Mouse (Mus musculus) cerebellum, postnatal 4 days (tissue): ENCODE data around the gene Aff2.

Experiments used
- DNase-seq, 2 experiments: peaks; one replicate each; pipeline ENCODE4 v3.0.0; 2022; ENCODE audit warnings: low spot score in 2 of 2, mixed read lengths in 1 of 2

The Aff2 gene

DNA sequence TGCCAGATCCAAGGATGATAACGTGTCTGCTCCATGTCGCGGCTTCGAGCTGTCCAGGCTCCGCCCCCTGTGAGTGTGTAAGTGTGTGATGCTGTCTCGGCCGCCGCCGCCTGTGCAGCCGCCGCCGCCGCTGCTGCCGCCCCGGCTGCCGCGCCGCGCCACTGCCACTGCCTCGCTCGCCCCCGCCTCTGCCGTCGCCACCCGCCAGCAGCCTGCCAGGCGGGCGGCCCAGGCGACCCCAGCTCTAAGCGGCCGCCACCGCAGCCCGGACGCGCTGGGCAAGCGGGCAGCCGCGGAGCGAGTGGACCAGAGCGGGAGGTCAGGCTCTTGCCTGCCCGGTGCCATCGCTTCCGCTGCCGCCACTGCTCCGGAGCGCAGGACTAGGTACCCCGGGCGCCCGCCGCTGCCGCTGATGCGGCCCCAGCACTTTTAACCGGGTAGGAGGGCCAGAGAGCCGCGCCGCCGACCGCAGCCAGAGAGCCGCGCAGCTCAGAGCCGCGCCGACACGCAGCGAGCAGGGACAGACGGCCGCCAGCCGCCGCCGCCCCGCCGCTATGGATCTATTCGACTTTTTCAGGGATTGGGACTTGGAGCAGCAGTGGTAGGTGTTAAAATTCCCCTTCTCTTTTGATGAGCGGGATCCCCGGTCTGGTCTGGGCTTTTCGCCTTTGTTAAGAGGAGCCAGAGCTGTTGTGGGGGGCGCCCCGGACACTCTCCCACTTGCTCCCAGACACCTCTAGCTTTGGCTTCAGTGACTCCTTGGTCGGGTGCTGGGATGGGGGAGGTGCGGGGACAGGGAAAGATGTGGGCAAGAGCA lies at the start of gene Aff2:
Gene Aff2, plus strand, starts transcription at position 57 of the 817 bp plus-strand sequence.
- DNase-seq, result peak in 1 of 2 experiments; percentile 42

DNA sequence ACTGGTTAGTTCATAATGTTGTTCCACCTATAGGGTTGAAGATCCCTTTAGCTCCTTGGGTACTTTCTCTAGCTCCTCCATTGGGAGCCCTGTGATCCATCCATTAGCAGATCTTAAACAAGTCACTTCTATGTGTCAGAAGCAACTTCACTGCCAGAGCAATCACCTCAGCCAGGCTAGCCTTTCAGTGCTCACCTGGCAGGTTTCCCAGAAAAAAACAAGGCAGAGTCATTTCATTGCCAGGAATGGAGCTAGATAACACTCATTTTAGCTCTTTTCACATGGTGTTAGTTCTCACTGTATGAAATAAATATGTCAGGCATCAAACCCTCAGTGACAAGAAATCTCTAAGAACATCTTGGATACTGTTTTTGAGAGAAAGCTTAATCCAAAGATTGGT lies 22.8 kb upstream of the Aff2 start:
- DNase-seq, result no peak

DNA sequence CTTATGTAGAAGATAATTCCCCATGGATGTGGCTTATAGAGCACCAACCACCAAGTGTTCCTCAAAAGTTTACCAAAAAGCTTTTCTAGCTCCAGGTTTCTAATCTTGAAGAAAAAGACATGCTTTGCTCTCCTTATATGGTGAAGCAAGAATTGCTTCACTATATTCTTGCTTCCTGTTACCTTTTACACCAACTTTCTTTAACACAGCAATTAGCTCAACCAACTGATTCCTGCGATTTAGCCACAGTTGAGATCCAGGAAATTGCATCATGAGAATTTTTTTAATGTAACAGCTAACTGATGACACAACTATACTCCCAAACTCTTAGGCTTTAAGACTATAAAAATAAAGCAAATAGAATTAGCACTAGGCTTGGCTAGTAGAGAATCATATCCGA lies 4.5 kb upstream of the Aff2 start:
- no peak for DNase-seq

DNA sequence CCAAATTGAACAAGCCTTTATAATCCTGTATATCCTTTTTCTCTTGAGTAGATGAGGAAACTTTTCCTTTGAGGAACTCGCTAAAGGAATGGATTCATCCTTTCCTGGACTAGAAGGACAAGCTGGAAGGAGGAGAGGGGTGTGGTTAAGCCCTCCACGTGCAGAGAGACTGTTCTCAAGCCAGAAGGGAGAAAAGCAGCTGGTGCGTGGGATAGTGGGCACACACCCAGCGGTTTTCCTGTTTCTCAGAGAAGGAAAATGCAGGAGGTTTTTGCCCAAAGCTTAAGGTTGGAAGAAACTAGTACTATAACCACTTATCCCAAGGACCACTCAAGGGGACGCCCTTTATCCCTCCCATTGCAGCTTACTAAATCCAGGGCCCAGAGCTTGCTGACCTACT lies 734 bp upstream of the Aff2 start:
- no peak for DNase-seq

DNA sequence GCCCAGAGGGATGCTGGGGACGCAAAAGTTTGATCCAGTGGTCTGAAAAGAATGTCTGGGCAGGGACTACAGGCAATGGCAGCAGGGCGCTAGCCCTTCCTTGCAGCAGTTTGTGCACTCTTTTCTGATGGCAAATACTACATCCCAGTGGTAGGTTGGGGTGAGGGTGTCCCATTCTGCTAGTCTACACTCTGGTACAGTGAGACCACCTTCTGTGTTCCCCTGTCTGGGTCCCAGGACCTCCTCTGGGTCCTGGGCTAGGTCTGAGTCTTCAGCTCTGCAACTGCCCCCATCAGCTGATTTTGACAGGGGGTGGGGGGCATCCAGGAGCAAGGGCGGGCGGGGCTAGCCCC lies 233 bp upstream of the Aff2 start:
- peak in 1 of 2 experiments; percentile 4 for DNase-seq

DNA sequence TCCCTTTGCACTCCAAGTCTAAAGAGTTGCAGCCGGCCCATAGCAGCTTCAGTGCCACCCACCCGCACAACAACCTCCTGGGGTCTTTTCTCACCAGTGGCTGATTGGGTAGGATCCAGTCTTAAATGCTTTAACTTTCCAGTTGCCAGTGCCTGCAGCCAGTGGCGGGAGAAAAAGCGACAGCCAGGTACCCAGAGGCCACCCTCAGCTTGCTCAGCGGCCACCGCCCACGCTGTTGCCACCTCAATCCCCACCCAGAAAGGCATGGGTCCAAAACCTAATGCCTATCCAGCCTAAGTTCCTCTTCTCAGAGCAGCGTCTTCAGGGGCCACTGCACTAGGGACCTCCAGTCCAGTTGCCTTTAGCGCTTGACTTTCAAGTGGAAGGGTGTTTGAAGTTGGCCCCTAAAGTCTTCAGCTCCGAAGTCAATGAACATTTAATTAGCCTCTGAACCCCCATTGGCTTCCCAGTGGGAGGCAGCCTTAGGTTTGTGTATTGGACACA lies 1.0 kb downstream of the Aff2 start:
- DNase-seq, result no peak

DNA sequence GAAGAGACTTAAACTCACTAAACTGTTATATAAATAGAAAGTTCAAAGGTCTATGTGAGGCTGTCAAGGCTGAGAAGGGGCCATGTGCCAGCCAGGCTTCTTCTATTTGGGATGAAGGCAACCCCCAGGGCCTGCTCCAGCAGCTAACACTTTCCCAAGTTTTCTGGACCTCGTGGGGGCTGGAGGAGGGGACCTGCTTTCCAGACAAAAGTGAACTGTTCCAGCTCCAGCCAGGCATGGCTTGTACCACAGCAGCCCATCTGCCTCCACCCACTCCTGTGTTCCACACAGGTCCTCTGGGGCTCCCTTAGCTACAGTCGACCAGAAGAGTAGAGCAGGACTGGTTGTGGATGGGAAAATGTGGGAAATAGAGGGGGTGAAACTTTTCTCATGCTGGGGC lies 4.1 kb downstream of the Aff2 start:
- DNase-seq, result peak in 1 of 2 experiments; percentile 1

DNA sequence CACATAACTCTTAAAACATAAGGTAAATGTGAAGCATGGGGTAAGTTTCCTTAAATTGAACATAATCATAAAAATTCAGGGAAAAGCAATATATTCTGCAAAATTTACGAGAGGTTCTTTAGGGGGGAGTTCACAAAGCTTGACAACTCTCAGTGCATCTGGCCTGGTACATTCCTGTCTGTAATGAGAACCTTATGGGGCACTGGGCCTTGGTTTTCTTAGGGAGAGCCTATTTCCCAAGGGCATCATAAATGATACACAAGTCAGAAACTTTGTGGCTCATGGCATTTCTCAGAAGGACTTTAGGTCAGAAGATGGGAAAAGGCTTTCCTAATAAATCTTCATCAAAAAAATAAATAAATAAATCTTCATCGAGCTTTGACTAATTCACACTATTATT lies 13.2 kb downstream of the Aff2 start:
- no peak for DNase-seq

DNA sequence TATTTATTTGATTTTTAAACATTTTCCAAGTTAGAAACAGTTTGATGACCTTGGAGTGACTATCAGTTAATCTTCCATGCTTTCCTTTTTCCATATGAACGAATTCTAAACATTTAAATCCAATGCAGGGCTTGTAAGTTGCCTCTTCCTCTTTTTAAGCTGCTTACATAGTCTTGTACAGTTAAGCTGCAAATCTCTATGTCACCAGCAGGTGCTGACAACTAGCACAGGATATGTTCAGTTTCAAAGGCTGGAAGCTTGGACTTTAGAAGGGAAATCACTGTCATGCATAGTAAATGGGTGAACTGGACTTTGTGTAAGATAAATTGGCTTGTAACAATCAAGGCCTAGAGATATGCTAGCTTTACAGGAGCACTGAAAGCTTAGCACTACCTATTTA lies 29.6 kb downstream of the Aff2 start:
- no peak for DNase-seq

DNA sequence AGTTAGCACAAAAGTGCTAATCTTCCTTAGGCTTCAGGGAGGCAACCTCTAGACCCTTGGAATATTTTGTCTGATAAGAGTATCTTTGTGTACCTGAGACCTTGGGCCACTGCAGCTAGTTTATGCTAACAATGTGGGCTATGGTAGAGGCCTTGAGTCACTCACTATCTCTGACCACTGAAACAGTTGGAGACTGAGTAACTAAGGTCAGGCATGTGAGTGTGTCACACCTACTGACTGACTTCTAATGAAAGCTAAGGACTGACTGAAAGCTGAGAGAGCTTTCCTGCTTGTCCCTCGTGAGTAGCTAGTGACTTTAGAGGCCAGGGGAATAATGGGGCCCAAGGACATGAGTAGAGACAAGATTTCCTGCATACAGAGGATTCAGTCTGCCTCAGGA lies 54.9 kb downstream of the Aff2 start:
- DNase-seq, result no peak

DNA sequence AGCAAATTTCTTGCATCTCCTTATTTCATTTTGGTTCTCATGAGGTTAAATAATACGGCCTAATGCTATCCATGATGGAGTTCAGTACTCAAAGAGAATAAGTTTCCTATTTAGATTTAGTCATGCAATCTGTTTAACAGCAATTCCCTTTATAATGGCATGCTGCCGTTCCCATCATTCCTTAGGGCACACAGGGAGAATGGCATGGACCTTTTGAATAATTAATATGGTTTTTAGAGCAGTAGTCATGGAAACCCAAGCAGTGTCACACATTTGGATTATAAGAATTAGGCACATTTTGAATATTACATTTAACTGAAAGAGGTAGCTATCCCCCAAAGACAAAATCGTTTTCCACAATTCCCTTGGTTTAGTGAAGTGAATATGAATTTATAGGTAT lies 78.3 kb downstream of the Aff2 start:
- DNase-seq, result no peak

DNA sequence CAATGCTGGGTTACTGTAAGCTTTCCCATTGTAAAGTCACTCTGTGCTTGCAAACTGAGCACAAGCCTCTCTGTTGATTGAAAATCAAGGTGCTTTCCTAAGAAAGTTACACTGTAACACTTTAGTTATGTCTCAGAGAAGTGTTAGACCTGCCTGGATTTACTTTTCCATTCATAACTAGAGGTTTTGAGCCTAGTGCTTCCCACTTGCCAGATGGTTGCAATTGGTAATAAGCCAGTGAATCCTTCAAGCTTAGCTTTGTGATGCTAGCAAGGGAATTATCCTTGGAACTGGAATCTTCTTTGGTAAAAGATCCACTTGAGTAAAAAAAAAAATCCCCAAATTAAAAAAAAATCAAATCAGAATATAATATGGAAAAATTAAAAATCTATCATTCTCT lies 81.8 kb downstream of the Aff2 start:
- DNase-seq, result no peak

DNA sequence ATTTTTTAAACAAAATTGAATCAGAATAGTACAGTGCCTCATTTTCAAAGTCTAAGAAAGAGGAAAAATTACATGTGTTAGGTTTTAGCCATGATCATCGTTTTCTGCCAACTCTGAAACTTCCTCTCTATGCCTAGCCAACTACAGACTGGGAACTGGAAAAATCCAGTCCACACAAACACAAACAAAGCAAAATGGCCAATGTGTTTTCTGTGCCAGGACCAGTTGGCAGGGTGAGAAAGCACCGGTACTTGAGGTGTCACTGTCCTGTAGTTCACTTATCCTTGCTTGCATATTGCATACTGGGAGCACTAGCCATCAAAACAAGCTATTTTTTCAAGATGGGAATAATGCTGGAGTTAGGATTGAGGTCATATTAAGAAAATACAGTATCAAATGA lies 100.8 kb downstream of the Aff2 start:
- DNase-seq, result no peak

DNA sequence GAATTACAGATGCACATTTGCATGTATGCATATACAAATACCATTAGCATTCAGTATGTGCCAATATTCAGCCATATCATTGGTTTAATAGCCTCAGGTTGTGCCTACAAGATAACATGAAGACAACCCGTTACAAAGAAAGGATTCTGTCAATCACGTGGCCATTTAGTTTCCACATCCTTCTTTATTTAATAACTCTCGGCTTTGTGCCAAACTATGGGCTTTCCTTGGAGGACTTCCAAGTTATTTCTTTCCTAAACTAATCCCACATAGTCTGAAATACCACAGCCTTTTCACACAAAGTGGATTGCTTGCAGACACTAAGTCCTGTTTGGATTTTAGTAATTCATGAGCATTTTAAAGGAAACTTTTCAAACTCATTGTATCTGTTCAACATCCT lies 142.0 kb downstream of the Aff2 start:
- no peak for DNase-seq

DNA sequence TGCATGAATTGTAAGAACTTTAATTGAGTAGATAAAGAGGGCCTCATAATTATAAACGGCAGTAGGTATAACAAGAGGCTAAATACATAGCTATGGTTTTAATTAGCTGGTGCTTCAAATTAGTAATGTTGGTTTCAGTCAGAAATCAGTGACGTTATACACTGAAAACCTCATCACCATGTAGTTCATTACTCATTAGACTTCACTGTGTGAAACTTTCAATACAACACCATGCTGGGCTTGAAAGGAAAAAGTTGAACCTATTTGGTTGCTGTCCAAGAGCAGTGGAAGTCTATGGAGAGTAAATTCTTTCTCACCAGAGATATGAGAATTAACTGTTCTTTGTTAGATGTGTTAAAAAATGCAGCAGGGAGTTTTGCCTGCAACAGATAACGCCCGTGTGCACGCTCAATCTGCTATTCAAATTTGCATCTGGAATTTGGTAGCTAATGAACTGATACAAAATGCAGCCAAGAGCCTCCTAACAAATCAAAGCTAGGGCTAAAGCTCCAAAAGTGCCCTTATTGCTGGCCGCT lies 158.0 kb downstream of the Aff2 start:
- DNase-seq, result no peak

DNA sequence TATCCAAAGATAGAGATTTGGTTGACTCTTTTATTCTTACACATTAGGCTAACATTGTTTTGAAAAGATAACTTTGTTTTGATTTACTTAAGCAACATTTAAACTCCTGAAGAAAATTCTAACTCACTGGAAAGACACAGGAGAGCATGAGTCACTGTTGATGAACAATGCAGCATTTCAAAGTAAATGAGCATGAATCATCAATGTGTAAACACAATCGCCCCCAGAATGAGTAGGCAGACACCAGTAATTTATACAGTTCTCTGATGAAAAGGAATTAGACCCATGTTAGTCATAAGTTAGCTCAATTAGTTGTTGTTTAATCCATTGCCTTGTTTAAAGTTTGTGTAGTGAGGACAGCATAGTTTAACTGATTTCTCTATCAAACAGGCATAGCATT lies 180.7 kb downstream of the Aff2 start:
- DNase-seq, result no peak

DNA sequence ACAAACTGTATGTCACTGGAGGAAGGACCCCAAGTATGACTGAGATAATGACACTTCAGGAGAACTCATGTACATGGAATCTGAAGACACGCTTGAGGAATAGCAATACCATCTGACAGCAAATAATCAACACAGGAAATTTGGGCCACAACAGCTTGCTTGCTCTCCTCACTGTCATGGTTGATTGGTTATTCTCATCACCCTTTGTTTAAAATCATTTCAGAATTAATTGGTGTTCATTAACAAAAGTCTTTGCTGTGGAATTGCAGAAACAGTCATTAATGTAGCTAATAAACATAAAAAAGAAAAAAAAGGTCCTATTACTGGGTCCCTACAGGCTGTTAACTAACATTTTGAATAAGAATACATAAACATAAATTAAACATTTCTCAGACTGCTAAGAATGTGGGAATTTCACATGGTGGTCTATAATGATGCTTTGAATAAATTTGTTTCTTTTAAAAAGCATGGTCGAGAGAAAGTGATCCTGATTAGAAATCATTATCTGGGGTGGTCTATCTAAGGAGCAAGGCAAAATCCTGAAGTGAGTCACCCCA lies 219.9 kb downstream of the Aff2 start:
- DNase-seq, result no peak

DNA sequence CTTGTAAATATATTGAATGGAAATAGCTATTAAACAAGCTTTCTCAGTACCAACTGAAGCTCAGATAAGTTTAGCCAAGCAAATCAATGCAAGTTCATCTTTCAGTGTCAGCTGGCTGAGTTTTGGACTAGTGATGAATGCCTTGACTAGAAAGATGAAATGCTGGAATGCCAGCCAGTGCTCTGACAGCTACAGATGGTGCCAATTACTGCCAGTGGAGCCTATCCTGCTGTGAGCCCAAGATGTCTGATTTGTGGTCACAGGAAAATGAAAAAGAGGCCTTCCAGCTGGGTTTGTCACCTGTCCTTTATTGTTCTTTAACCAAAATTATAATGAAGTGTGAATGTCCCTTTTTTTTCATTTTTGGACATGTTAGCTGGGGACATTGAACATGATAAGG lies 248.7 kb downstream of the Aff2 start:
- peak in 1 of 2 experiments; percentile 12 for DNase-seq

DNA sequence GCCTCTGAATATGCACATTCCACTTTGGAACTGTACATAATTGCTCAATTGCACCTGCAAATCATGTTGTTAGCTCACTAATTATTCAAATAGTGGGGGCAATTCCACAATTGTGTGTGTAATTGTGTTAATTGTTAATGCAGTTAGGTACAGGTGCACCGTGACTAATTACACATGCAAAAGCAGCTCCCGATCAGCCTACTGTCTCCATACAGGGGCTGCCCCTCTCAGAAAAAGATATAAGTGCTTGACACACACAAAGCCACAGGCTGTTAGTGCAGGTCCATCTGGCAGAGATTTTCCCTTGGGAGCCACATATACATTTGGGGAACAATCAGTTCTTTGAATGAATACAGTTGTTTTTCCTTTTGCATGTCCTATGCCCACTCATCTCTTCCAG lies 302.9 kb downstream of the Aff2 start:
- DNase-seq, result no peak

DNA sequence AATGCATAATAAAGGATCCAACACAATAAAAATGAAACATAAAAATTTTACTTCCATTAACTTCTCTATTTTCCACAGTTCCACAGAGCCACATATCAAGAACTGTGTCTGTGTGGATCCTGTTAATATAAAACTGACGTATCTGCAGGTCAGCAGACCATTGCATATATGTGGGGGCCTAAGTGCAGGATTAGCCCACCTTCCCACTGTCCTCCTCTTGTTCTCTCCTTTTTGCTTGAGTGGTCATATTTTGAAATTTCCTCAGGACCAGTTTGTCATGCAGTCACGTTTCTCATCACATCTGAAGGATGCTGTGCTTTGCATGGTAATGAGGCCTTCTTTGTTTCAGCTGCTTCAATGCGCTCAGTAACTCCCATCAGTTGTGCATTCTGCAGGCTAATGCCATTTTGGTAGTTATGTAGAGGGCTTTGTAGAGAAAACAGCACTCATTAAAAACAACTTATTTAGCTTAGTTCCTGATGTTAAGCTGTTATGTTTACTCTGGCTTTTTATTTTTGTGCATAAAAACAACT lies 306.1 kb downstream of the Aff2 start:
- DNase-seq, result no peak

DNA sequence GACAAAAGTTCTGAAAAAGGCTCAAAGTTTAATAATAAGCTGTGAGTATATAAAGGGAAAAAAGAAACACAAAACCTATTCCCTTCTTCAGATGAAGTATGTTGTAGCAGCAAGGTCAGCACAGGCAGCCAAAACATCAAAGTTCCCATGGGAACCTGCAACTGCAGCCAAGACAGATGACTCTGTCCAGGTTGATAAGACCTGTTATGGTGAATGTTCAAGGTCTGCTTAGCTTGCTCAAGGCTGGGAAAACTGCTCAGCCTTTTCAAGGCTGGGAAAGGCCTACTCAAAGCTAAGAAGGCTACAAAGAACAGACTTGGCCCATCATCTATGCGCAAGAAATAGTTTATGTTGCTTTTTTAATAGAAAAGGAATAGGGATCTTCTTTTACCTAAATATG lies 315.6 kb downstream of the Aff2 start:
- DNase-seq, result no peak

DNA sequence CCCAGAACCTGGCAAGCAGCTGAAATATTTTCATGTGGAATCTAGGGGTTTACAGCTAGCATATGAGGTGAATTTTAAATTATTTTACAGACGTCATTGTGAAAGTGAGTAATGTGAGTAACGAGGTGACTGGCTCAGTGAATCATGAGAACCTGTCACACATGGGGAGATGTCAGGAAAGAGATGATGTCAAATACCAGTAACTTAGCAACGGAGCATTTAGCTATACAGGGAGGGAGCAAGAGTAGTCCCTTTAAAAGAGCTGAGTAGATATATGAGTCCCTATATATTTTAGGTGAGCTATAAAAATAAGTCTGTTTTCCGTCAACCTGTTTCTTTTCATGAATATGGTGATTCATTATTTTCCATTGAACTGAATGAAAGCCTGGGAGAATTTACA lies 338.7 kb downstream of the Aff2 start:
- DNase-seq, result no peak

DNA sequence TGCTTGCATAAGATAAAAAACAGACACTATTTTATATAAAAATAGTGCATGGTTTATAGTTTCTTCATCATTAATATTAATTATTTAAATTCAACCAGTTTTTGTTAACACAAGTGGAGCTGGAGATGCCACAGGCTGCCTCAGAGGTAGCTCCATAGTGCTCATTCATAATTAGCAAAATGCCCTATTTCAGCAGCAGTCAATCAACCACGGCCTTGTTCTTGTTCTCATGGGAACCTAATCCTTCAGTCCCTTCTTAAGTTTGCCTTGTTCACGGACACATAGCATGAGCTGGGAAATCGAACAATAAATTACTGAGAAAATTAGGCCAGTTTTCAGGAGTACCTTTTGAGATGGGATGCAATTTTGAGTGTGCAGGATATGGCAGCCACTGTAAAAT lies 378.9 kb downstream of the Aff2 start:
- no peak for DNase-seq
